Comparison of ENCODE assay signal across 4 mouse cellular contexts in the genomic region with DNA sequence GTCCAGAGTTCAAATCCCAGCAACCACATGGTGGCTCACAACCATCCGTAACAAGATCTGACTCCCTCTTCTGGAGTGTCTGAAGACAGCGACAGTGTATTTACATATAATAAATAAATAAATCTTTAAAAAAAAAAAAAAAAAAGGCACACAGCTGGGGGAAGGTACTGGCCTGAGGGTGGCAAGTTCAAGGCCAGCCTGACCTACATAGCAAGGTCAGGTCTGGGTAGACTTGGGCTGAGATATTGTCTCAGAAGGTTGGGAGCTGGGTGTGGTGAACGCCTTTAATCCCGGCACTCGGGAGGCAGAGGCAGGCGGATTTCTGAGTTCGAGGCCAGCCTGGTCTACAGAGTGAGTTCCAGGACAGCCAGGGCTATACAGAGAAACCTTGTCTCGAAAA. TPM values are rescaled to one million over a fixed set of nuclear protein-coding genes. Genes with fewer than 3 reads are reported as not detected.
DNase-seq lines count a peak whose midpoint lies in the region; ATAC-seq and TF ChIP-seq lines count a peak whose summit lies in the region.
"Not testable (repeated sequence)": the region's sequence is repeated elsewhere in the genome, so short reads cannot be mapped to it uniquely, and the experiment has no call there.

No protein-coding gene starts in this region.

- H3K4me3 ChIP-seq in ES-E14 (ENCODE audit: insufficient read depth in 1 of 2, low read depth in 1 of 2, low read length in 2 of 2, poor library complexity in 1 of 2, severe bottlenecking in 1 of 2); gastrocnemius, adult 2 months; heart, embryonic 10.5 days; heart, embryonic 15.5 days: not testable (repeated sequence)

- H3K27ac ChIP-seq in ES-E14 (ENCODE audit: insufficient read depth, low read depth, low read length, poor library complexity, severe bottlenecking): not testable (repeated sequence)
- H3K27ac ChIP-seq in gastrocnemius, adult 2 months: peak overlapping the region; percentile 76
- 0 out of 2 replicates have a peak overlapping the region, but pooled peaks have one; percentile 78 for H3K27ac ChIP-seq in heart, embryonic 10.5 days
- peak overlapping the region; percentile 82; the same call in 1 of the 2 replicates for H3K27ac ChIP-seq in heart, embryonic 15.5 days

- in situ Hi-C loops in ES-E14 (cut with MboI; ENCODE audit: low sequenced_read_pairs in 2 of 2, unreplicated experiment in 2 of 2): not testable (repeated sequence)

- peaks cover 6 to 39% of the 10 kb centered on the region in 2 experiments; a peak in 3 of 4 replicates for H3K4me1 ChIP-seq in ES-E14 (ENCODE audit: control insufficient read depth in 2 of 2, insufficient read depth in 2 of 2, low read length in 2 of 2, poor library complexity in 1 of 2)
- H3K4me1 ChIP-seq in heart, embryonic 10.5 days: peaks cover 64% of the 10 kb centered on the region
- peaks cover 61% of the 10 kb centered on the region for H3K4me1 ChIP-seq in heart, embryonic 15.5 days (replicated peaks)

- intact Hi-C loops in gastrocnemius, adult 2 months (cut with DNase I): not testable (repeated sequence)

- WGBS in heart, embryonic 10.5 days: 95% methylated on average over 8 of the region's 8 CpGs
- WGBS in heart, embryonic 15.5 days: 92% methylated on average over 6 of the region's 8 CpGs

- not testable (repeated sequence) for H3K4me2 ChIP-seq in heart, embryonic 15.5 days

- ATAC-seq in heart, embryonic 15.5 days (replicated peaks; ENCODE audit: insufficient number of reproducible peaks, insufficient read depth, low FRiP score, low read depth): not testable (repeated sequence)

- not testable (repeated sequence) for H3K27me3 ChIP-seq in heart, embryonic 10.5 days (ENCODE audit: insufficient read depth, poor library complexity, severe bottlenecking); heart, embryonic 15.5 days

- not testable (repeated sequence) for H3K36me3 ChIP-seq in ES-E14 (ENCODE audit: control insufficient read depth, insufficient read depth, low read length, poor library complexity, severe bottlenecking)
- H3K36me3 ChIP-seq in heart, embryonic 10.5 days: peaks cover 48% of the 10 kb centered on the region
- H3K36me3 ChIP-seq in heart, embryonic 15.5 days: peaks cover 13% of the 10 kb centered on the region; the same call in 1 of the 2 replicates

- DNase-seq in ES-E14 (ENCODE audit: low read depth, low spot score); gastrocnemius, adult 2 months; heart, embryonic 10.5 days (ENCODE audit: low spot score): not testable (repeated sequence)

- not testable (repeated sequence) for H3K9ac ChIP-seq in ES-E14 (ENCODE audit: insufficient read depth, low read depth, low read length, poor library complexity, severe bottlenecking); heart, embryonic 15.5 days

- not testable (repeated sequence) for H3K9me3 ChIP-seq in ES-E14 (ENCODE audit: control insufficient read depth, insufficient read depth, low read depth, low read length); heart, embryonic 10.5 days; heart, embryonic 15.5 days (replicated peaks)

- TF ChIP-seq CTCF in gastrocnemius, adult 2 months (IDR thresholded peaks at IDR 0.05): not testable (repeated sequence)

TF ChIP-seq in ES-E14, 5 proteins besides CTCF, POLR2A, EP300 and RAD21:
- TF ChIP-seq ZNF384 (IDR thresholded peaks at IDR 0.05; ENCODE audit: low read depth, low read length): peak; percentile 57; the same call in 1 of the 2 replicates

RNA-seq across cellular contexts. Expression of gene Tsc22d4, which starts 4.7 kb away (rescaled TPM):
- 15.9 and 21.6 TPM in 2 replicates for total RNA-seq in ES-E14 (2012; rRNA removed)
- total RNA-seq in gastrocnemius, adult 2 months (2021): 10 to 100 TPM; 43.5 to 58.6 TPM
- polyA plus RNA-seq in heart, embryonic 10.5 days (2016; fragmentation: Nextera tagmentation; extraction: Ambion mirVana): 147 and 165 TPM in 2 replicates
- polyA plus RNA-seq in heart, embryonic 15.5 days (2015; fragmentation: Nextera tagmentation; extraction: Ambion mirVana): 130 and 164 TPM in 2 replicates

RNA-seq across cellular contexts. Expression of gene Nyap1, which starts 8.8 kb away (rescaled TPM):
- 5.9 and 7.4 TPM in 2 replicates for total RNA-seq in ES-E14 (2012; rRNA removed)
- total RNA-seq in gastrocnemius, adult 2 months (2021): under 1 TPM; 0.05 to 0.45 TPM
- polyA plus RNA-seq in heart, embryonic 10.5 days (2016; fragmentation: Nextera tagmentation; extraction: Ambion mirVana): 1.4 TPM in 2 replicates
- 1.2 and 1.6 TPM in 2 replicates for polyA plus RNA-seq in heart, embryonic 15.5 days (2015; fragmentation: Nextera tagmentation; extraction: Ambion mirVana)

RNA-seq across cellular contexts. Expression of gene Ppp1r35, which starts 28.4 kb away (rescaled TPM):
- total RNA-seq in ES-E14 (2012; rRNA removed): 27.6 and 34.5 TPM in 2 replicates
- 1 to 10 TPM; 5.4 to 6.9 TPM for total RNA-seq in gastrocnemius, adult 2 months (2021)
- 31.3 and 49.2 TPM in 2 replicates for polyA plus RNA-seq in heart, embryonic 10.5 days (2016; fragmentation: Nextera tagmentation; extraction: Ambion mirVana)
- polyA plus RNA-seq in heart, embryonic 15.5 days (2015; fragmentation: Nextera tagmentation; extraction: Ambion mirVana): 21.1 and 25.5 TPM in 2 replicates

RNA-seq across cellular contexts. Expression of gene Mepce, which starts 37.2 kb away (rescaled TPM):
- 42.3 and 43.0 TPM in 2 replicates for total RNA-seq in ES-E14 (2012; rRNA removed)
- total RNA-seq in gastrocnemius, adult 2 months (2021): 10 to 100 TPM; 22.4 to 26.2 TPM
- polyA plus RNA-seq in heart, embryonic 10.5 days (2016; fragmentation: Nextera tagmentation; extraction: Ambion mirVana): 7.1 and 10.4 TPM in 2 replicates
- 5.3 and 7.6 TPM in 2 replicates for polyA plus RNA-seq in heart, embryonic 15.5 days (2015; fragmentation: Nextera tagmentation; extraction: Ambion mirVana)

RNA-seq across cellular contexts. Expression of gene Zcwpw1, which starts 37.4 kb away (rescaled TPM):
- total RNA-seq in ES-E14 (2012; rRNA removed): 24.5 and 33.0 TPM in 2 replicates
- under 1 TPM; 0.20 to 0.39 TPM for total RNA-seq in gastrocnemius, adult 2 months (2021)
- 10.0 and 12.5 TPM in 2 replicates for polyA plus RNA-seq in heart, embryonic 10.5 days (2016; fragmentation: Nextera tagmentation; extraction: Ambion mirVana)
- 7.8 and 11.4 TPM in 2 replicates for polyA plus RNA-seq in heart, embryonic 15.5 days (2015; fragmentation: Nextera tagmentation; extraction: Ambion mirVana)
